In the genomic region with DNA sequence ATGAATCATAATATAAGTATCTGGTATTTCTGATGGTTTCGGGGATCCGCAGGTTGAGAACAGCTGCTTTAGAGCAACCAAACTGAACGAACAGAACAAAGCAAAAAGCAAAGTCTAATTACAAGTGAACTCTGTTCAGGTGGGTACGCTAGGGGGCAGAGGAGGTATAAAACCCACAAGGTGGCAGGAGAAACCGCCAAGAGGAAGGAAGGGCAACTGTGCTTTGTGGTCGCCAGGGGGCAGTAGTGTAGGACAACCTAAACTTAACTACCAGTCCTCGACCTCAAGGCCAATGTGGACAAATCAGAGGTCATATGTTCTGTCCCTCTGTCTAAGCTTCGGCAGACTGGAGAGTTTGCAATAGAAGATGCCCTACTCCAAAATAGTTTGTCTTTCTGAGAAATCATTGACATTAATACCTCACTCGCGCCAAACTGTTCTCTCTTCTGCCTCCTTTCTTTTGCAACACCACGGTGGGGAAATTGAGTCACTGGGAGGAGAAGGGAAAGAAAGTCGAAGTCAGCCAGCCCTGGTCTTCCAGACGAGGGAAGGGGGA, we compare ENCODE assay signal across 8 mouse cellular contexts. TPM values are rescaled to one million over a fixed set of nuclear protein-coding genes. Genes with fewer than 3 reads are reported as not detected.
DNase-seq lines count a peak whose midpoint lies in the region; ATAC-seq and TF ChIP-seq lines count a peak whose summit lies in the region.

No protein-coding gene starts in this region.

- H3K4me3 ChIP-seq in intestine, embryonic 15.5 days (replicated peaks), result peak overlapping the region; percentile 62
- peak overlapping the region; percentile 86 for H3K4me3 ChIP-seq in limb, embryonic 12.5 days (replicated peaks)
- peak overlapping the region; percentile 65 for H3K4me3 ChIP-seq in midbrain, embryonic 13.5 days (replicated peaks)
- H3K4me3 ChIP-seq in small intestine, adult 2 months (ENCODE audit: low read depth, low read length), result peak overlapping the region; percentile 63

- H3K9ac ChIP-seq in intestine, embryonic 15.5 days, result peak overlapping the region; percentile 73; the same call in 1 of the 2 replicates
- H3K9ac ChIP-seq in limb, embryonic 12.5 days (replicated peaks), result peak overlapping the region; percentile 97; the same call in 1 of the 2 replicates
- H3K9ac ChIP-seq in midbrain, embryonic 13.5 days (replicated peaks), result peak overlapping the region; percentile 74

- DNase-seq in 3T3-L1 (ENCODE audit: low read depth, low spot score), result peak; percentile 90
- DNase-seq in adrenal gland, adult 2 months, result peak; percentile 80
- peak; percentile 90 for DNase-seq in embryo, embryonic 11 days

- H3K27me3 ChIP-seq in intestine, embryonic 15.5 days (replicated peaks), result peaks cover 3% of the 10 kb centered on the region; the same call in 1 of the 2 replicates
- H3K27me3 ChIP-seq in limb, embryonic 12.5 days, result no peaks in the 10 kb centered on the region
- H3K27me3 ChIP-seq in midbrain, embryonic 13.5 days, result peaks cover 24% of the 10 kb centered on the region
- H3K27me3 ChIP-seq in small intestine, adult 2 months (ENCODE audit: control insufficient read depth, insufficient read depth, low read length), result peaks cover 28% of the 10 kb centered on the region

- ATAC-seq in granulocyte monocyte progenitor cell, adult 5-6 weeks (replicated peaks; ENCODE audit: poor library complexity, severe bottlenecking), result peak; percentile 84
- peak; percentile 29 for ATAC-seq in intestine, embryonic 15.5 days
- no peak for ATAC-seq in limb, embryonic 12.5 days (ENCODE audit: insufficient number of reproducible peaks, insufficient read depth, low FRiP score, low TSS enrichment, low read depth)
- no peak for ATAC-seq in midbrain, embryonic 13.5 days

- H3K4me2 ChIP-seq in intestine, embryonic 15.5 days (replicated peaks), result peak overlapping the region; percentile 90
- H3K4me2 ChIP-seq in limb, embryonic 12.5 days, result peak overlapping the region; percentile 98
- peak overlapping the region; percentile 87 for H3K4me2 ChIP-seq in midbrain, embryonic 13.5 days (replicated peaks)

- no peaks in the 10 kb centered on the region for H3K36me3 ChIP-seq in intestine, embryonic 15.5 days
- peaks cover 12% of the 10 kb centered on the region for H3K36me3 ChIP-seq in limb, embryonic 12.5 days
- H3K36me3 ChIP-seq in midbrain, embryonic 13.5 days, result no peaks in the 10 kb centered on the region
- H3K36me3 ChIP-seq in small intestine, adult 2 months (ENCODE audit: control insufficient read depth, insufficient read depth, low read length), result no peaks in the 10 kb centered on the region

- TF ChIP-seq POLR2A in small intestine, adult 2 months (IDR thresholded peaks at IDR 0.05; ENCODE audit: low read depth, low read length), result no peak

- TF ChIP-seq CTCF in small intestine, adult 2 months (IDR thresholded peaks at IDR 0.05; ENCODE audit: extremely low read depth, insufficient read length, insufficient replicate concordance, low read depth, low read length), result peak; percentile 94; the same call in 1 of the 2 replicates

- peaks cover 22% of the 10 kb centered on the region for H3K4me1 ChIP-seq in intestine, embryonic 15.5 days (replicated peaks)
- H3K4me1 ChIP-seq in limb, embryonic 12.5 days (replicated peaks), result peaks cover 24% of the 10 kb centered on the region
- peaks cover 45% of the 10 kb centered on the region for H3K4me1 ChIP-seq in midbrain, embryonic 13.5 days (replicated peaks)
- H3K4me1 ChIP-seq in small intestine, adult 2 months (ENCODE audit: control insufficient read depth, insufficient read depth, insufficient read length, low read length), result peaks cover 5% of the 10 kb centered on the region

- WGBS in intestine, embryonic 15.5 days, result 3% methylated on average over 13 of the region's 13 CpGs
- 5% methylated on average over 13 of the region's 13 CpGs for WGBS in limb, embryonic 12.5 days
- WGBS in midbrain, embryonic 13.5 days, result 7% methylated on average over 13 of the region's 13 CpGs
- 2% methylated on average over 13 of the region's 13 CpGs for WGBS in small intestine, adult 2 months

- no peaks in the 10 kb centered on the region for H3K9me3 ChIP-seq in intestine, embryonic 15.5 days
- H3K9me3 ChIP-seq in limb, embryonic 12.5 days, result no peaks in the 10 kb centered on the region
- H3K9me3 ChIP-seq in midbrain, embryonic 13.5 days, result no peaks in the 10 kb centered on the region

- H3K27ac ChIP-seq in intestine, embryonic 15.5 days, result peak overlapping the region; percentile 95
- H3K27ac ChIP-seq in limb, embryonic 12.5 days, result peak overlapping the region; percentile 100
- H3K27ac ChIP-seq in midbrain, embryonic 13.5 days, result peak overlapping the region; percentile 88
- peak overlapping the region; percentile 41; the same call in 1 of the 2 replicates for H3K27ac ChIP-seq in small intestine, adult 2 months (ENCODE audit: insufficient read depth, low read depth, low read length)

RNA-seq across cellular contexts. Expression of a gene that starts 0.4 kb away (rescaled TPM):
- 10 to 100 TPM; 17.9 to 21.9 TPM for total RNA-seq in adrenal gland, adult 2 months (2021)
- 50.5 and 58.1 TPM in 2 replicates for polyA plus RNA-seq in adrenal gland, adult 2 months (2012; rRNA removed)
- total RNA-seq in granulocyte monocyte progenitor cell, adult 5-6 weeks (2014; fragmentation: Nextera tagmentation), result not detected in 2 replicates
- total RNA-seq in granulocyte monocyte progenitor cell, adult 5-6 weeks (2017), result not detected in 2 replicates
- 25.7 and 26.3 TPM in 2 replicates for polyA plus RNA-seq in intestine, embryonic 15.5 days (2015; fragmentation: Nextera tagmentation; extraction: Ambion mirVana)
- polyA plus RNA-seq in limb, embryonic 12.5 days (2016; fragmentation: Nextera tagmentation; extraction: Ambion mirVana), result 147 and 151 TPM in 2 replicates
- polyA plus RNA-seq in midbrain, embryonic 13.5 days (2015; fragmentation: Nextera tagmentation; extraction: Ambion mirVana), result 7.9 and 8.8 TPM in 2 replicates
- polyA plus RNA-seq in small intestine, adult 2 months (2012; rRNA removed), result 5.8 and 7.6 TPM in 2 replicates

RNA-seq across cellular contexts. Expression of a gene that starts 31.3 kb away (rescaled TPM):
- 10 to 100 TPM in 1 of 2 experiments, 1 to 10 TPM in 1; 7.2 to 16.1 TPM for total RNA-seq in adrenal gland, adult 2 months (2021)
- polyA plus RNA-seq in adrenal gland, adult 2 months (2012; rRNA removed), result 5.1 and 5.3 TPM in 2 replicates
- 4.1 and 7.6 TPM in 2 replicates for total RNA-seq in granulocyte monocyte progenitor cell, adult 5-6 weeks (2014; fragmentation: Nextera tagmentation)
- total RNA-seq in granulocyte monocyte progenitor cell, adult 5-6 weeks (2017), result 2.4 and 3.3 TPM in 2 replicates
- 14.5 and 18.3 TPM in 2 replicates for polyA plus RNA-seq in intestine, embryonic 15.5 days (2015; fragmentation: Nextera tagmentation; extraction: Ambion mirVana)
- 38.9 and 46.0 TPM in 2 replicates for polyA plus RNA-seq in limb, embryonic 12.5 days (2016; fragmentation: Nextera tagmentation; extraction: Ambion mirVana)
- polyA plus RNA-seq in midbrain, embryonic 13.5 days (2015; fragmentation: Nextera tagmentation; extraction: Ambion mirVana), result 13.4 and 13.5 TPM in 2 replicates
- 1.4 and 1.8 TPM in 2 replicates for polyA plus RNA-seq in small intestine, adult 2 months (2012; rRNA removed)

RNA-seq across cellular contexts. Expression of a gene that starts 33.8 kb away (rescaled TPM):
- 1 to 10 TPM; 3.3 to 3.7 TPM for total RNA-seq in adrenal gland, adult 2 months (2021)
- 6.2 and 6.4 TPM in 2 replicates for polyA plus RNA-seq in adrenal gland, adult 2 months (2012; rRNA removed)
- total RNA-seq in granulocyte monocyte progenitor cell, adult 5-6 weeks (2014; fragmentation: Nextera tagmentation), result 104 and 157 TPM in 2 replicates
- total RNA-seq in granulocyte monocyte progenitor cell, adult 5-6 weeks (2017), result 40.9 and 42.4 TPM in 2 replicates
- 45.2 and 45.6 TPM in 2 replicates for polyA plus RNA-seq in intestine, embryonic 15.5 days (2015; fragmentation: Nextera tagmentation; extraction: Ambion mirVana)
- polyA plus RNA-seq in limb, embryonic 12.5 days (2016; fragmentation: Nextera tagmentation; extraction: Ambion mirVana), result 25.2 and 36.4 TPM in 2 replicates
- polyA plus RNA-seq in midbrain, embryonic 13.5 days (2015; fragmentation: Nextera tagmentation; extraction: Ambion mirVana), result 2.3 and 2.4 TPM in 2 replicates
- 24.7 and 42.1 TPM in 2 replicates for polyA plus RNA-seq in small intestine, adult 2 months (2012; rRNA removed)

RNA-seq across cellular contexts. Expression of a gene that starts 38.6 kb away (rescaled TPM):
- total RNA-seq in adrenal gland, adult 2 months (2021), result 10 to 100 TPM in 1 of 2 experiments, 1 to 10 TPM in 1; 9.8 to 12.5 TPM
- 17.1 and 21.0 TPM in 2 replicates for polyA plus RNA-seq in adrenal gland, adult 2 months (2012; rRNA removed)
- not detected in 2 replicates for total RNA-seq in granulocyte monocyte progenitor cell, adult 5-6 weeks (2014; fragmentation: Nextera tagmentation)
- total RNA-seq in granulocyte monocyte progenitor cell, adult 5-6 weeks (2017), result not detected in 2 replicates
- polyA plus RNA-seq in intestine, embryonic 15.5 days (2015; fragmentation: Nextera tagmentation; extraction: Ambion mirVana), result 6.7 and 7.0 TPM in 2 replicates
- 17.7 and 19.9 TPM in 2 replicates for polyA plus RNA-seq in limb, embryonic 12.5 days (2016; fragmentation: Nextera tagmentation; extraction: Ambion mirVana)
- 4.1 and 4.2 TPM in 2 replicates for polyA plus RNA-seq in midbrain, embryonic 13.5 days (2015; fragmentation: Nextera tagmentation; extraction: Ambion mirVana)
- polyA plus RNA-seq in small intestine, adult 2 months (2012; rRNA removed), result 3.3 and 6.1 TPM in 2 replicates

RNA-seq across cellular contexts. Expression of a gene that starts 56.8 kb away (rescaled TPM):
- total RNA-seq in adrenal gland, adult 2 months (2021), result under 1 TPM in 1 of 2 experiments, not detected in 1; 0.76 TPM
- polyA plus RNA-seq in adrenal gland, adult 2 months (2012; rRNA removed), result 1.4 and 1.7 TPM in 2 replicates
- total RNA-seq in granulocyte monocyte progenitor cell, adult 5-6 weeks (2014; fragmentation: Nextera tagmentation), result 19.4 and 23.3 TPM in 2 replicates
- 19.8 and 25.8 TPM in 2 replicates for total RNA-seq in granulocyte monocyte progenitor cell, adult 5-6 weeks (2017)
- polyA plus RNA-seq in intestine, embryonic 15.5 days (2015; fragmentation: Nextera tagmentation; extraction: Ambion mirVana), result 0.93 and 1.0 TPM in 2 replicates
- polyA plus RNA-seq in limb, embryonic 12.5 days (2016; fragmentation: Nextera tagmentation; extraction: Ambion mirVana), result 0.26 and 0.68 TPM in 2 replicates
- 0.26 TPM in 1 of 2 replicates, not detected in the other for polyA plus RNA-seq in midbrain, embryonic 13.5 days (2015; fragmentation: Nextera tagmentation; extraction: Ambion mirVana)
- 25.3 and 26.4 TPM in 2 replicates for polyA plus RNA-seq in small intestine, adult 2 months (2012; rRNA removed)

Comparison
In these comparisons a context has a peak if more than half of its experiments do, and no peak if none do; other contexts are left out.
1. ATAC-seq: peak in granulocyte monocyte progenitor cell, adult 5-6 weeks (single experiment) and intestine, embryonic 15.5 days (single experiment); none in limb, embryonic 12.5 days (single experiment) and midbrain, embryonic 13.5 days (single experiment).
2. H3K27ac ChIP-seq: peak in every context shown above with its lines; median percentile 100 in limb, embryonic 12.5 days; 95 in intestine, embryonic 15.5 days; 88 in midbrain, embryonic 13.5 days; 41 in small intestine, adult 2 months.
3. Peak in every context shown above with its lines, with median percentiles within 50 percentile points of each other: DNase-seq, H3K4me2 ChIP-seq, H3K4me3 ChIP-seq and H3K9ac ChIP-seq.